ENCODE assay signal across 10 mouse cellular contexts in the genomic region with DNA sequence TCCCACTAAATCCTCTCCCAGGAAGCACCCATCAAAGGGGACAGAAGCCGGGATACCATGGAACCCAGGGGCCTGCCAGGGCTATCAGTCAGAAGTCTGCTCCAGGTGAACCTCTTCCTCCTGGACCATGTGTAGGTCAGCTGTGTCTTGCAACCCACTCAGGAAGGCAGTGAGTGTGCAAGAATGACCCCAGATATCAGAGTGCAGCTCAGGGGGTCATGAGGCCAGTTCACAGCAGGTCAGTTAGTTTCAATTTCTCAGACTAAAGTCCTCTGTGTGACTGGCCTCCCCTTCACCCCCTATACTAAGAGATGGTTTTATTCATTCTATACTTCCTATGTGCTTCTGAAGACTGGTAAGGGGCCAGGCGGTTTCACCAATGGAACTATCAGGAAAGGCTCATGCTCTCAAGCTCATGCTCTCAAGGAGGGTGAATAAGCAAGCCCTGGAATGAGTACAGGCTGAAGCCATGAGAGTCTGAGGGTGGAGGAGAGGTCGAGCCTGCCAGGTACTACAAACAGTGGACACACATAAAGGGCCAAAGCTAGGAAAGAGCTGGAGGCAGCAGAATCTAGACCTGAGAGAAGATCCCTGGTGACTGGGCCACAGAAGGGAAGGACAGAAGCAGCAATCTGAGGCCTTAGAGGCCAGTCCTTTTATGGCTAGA. TPM values are rescaled to one million over a fixed set of nuclear protein-coding genes. Genes with fewer than 3 reads are reported as not detected.
A peak's percentile ranks its signal among the peaks of the same experiment; 100 is the strongest.
DNase-seq lines count a peak whose midpoint lies in the region; ATAC-seq lines count a peak whose summit lies in the region.
"Had no signal": no experiment of that assay in that cellular context is flagged by ENCODE, and none has a peak within 500 bp of the region (broad histone marks: within the 10 kb centered on the region; RNA-seq: fewer than 3 reads in every experiment).

No protein-coding gene starts in this region.

- no peaks in the 10 kb centered on the region for H3K9me3 ChIP-seq in forebrain, embryonic 15.5 days
- H3K9me3 ChIP-seq in intestine, embryonic 16.5 days (ENCODE audit: control insufficient read depth, low read length) = no peaks in the 10 kb centered on the region
- no peaks in the 10 kb centered on the region for H3K9me3 ChIP-seq in neural tube, embryonic 14.5 days (ENCODE audit: control insufficient read depth, low read length)

- ATAC-seq in forebrain, embryonic 15.5 days (replicated peaks) = peak; percentile 5; the same call in 1 of the 2 replicates
- ATAC-seq in intestine, embryonic 16.5 days = no peak
- ATAC-seq in neural tube, embryonic 14.5 days (ENCODE audit: low read depth) = peak; percentile 3

- H3K27me3 ChIP-seq in forebrain, embryonic 15.5 days = no peaks in the 10 kb centered on the region
- H3K27me3 ChIP-seq in intestine, embryonic 16.5 days (replicated peaks; ENCODE audit: control insufficient read depth, insufficient read depth, low read length) = no peaks in the 10 kb centered on the region
- H3K27me3 ChIP-seq in neural tube, embryonic 14.5 days (ENCODE audit: control insufficient read depth, insufficient read depth, low read length) = no peaks in the 10 kb centered on the region

- no peaks in the 10 kb centered on the region for H3K36me3 ChIP-seq in forebrain, embryonic 15.5 days
- H3K36me3 ChIP-seq in intestine, embryonic 16.5 days (ENCODE audit: control insufficient read depth, insufficient read depth, low read length) = no peaks in the 10 kb centered on the region
- H3K36me3 ChIP-seq in neural tube, embryonic 14.5 days (ENCODE audit: control insufficient read depth, insufficient read depth, low read length) = no peaks in the 10 kb centered on the region

- peaks cover 53% of the 10 kb centered on the region for H3K4me1 ChIP-seq in forebrain, embryonic 15.5 days
- peaks cover 72% of the 10 kb centered on the region for H3K4me1 ChIP-seq in intestine, embryonic 16.5 days (ENCODE audit: control insufficient read depth, insufficient read depth, low read length)
- peaks cover 23% of the 10 kb centered on the region; the same call in 1 of the 2 replicates for H3K4me1 ChIP-seq in neural tube, embryonic 14.5 days (ENCODE audit: control insufficient read depth, insufficient read depth, low read length)

- whole genome bisulfite sequencing in forebrain, embryonic 15.5 days = 76% methylated on average over 3 of the region's 3 CpGs
- WGBS in intestine, embryonic 16.5 days = 70% methylated on average over 3 of the region's 3 CpGs
- 69% methylated on average over 3 of the region's 3 CpGs for WGBS in neural tube, embryonic 14.5 days

- no peak overlapping the region for H3K4me3 ChIP-seq in forebrain, embryonic 15.5 days
- no peak overlapping the region for H3K4me3 ChIP-seq in intestine, embryonic 16.5 days (ENCODE audit: low read length)
- no peak overlapping the region for H3K4me3 ChIP-seq in neural tube, embryonic 14.5 days (ENCODE audit: low read depth, low read length)

- DNase-seq in lung, adult 18-20 months = peak; percentile 56 to 72
- no peak for DNase-seq in lung, postnatal 4 days
- DNase-seq in cerebellum, adult 11 months = no peak
- DNase-seq in spleen, postnatal 4 days (ENCODE audit: low spot score in 2 of 2) = no peak
- DNase-seq: adrenal gland, postnatal 10 days; heart, adult 11 months; thymus, postnatal 14 days had no signal

- H3K4me2 ChIP-seq in forebrain, embryonic 15.5 days (replicated peaks) = no peak overlapping the region
- H3K4me2 ChIP-seq in intestine, embryonic 16.5 days (ENCODE audit: low read depth, low read length) = no peak overlapping the region
- H3K4me2 ChIP-seq in neural tube, embryonic 14.5 days (ENCODE audit: low read depth, low read length) = no peak overlapping the region; the same call in 1 of the 2 replicates

- peak overlapping the region; percentile 79 for H3K27ac ChIP-seq in forebrain, embryonic 15.5 days (replicated peaks)
- H3K27ac ChIP-seq in intestine, embryonic 16.5 days (ENCODE audit: low read length) = peak overlapping the region; percentile 43
- H3K27ac ChIP-seq in neural tube, embryonic 14.5 days (ENCODE audit: low read depth, low read length) = peak overlapping the region; percentile 75

- H3K9ac ChIP-seq in forebrain, embryonic 15.5 days (replicated peaks) = no peak overlapping the region
- H3K9ac ChIP-seq in intestine, embryonic 16.5 days (ENCODE audit: low read depth, low read length) = peak overlapping the region; percentile 50
- H3K9ac ChIP-seq in neural tube, embryonic 14.5 days (replicated peaks; ENCODE audit: low read depth, low read length) = no peak overlapping the region

RNA-seq across cellular contexts. Expression of a gene that starts 19.9 kb away (rescaled TPM):
- 58.7 and 59.1 TPM in 2 replicates for polyA plus RNA-seq in forebrain, embryonic 15.5 days (2015; fragmentation: Nextera tagmentation; extraction: Ambion mirVana)
- polyA plus RNA-seq in intestine, embryonic 16.5 days (2015; fragmentation: Nextera tagmentation; extraction: Ambion mirVana) = 51.4 and 57.1 TPM in 2 replicates
- 34.8 and 40.6 TPM in 2 replicates for polyA plus RNA-seq in neural tube, embryonic 14.5 days (2014; fragmentation: Nextera tagmentation; extraction: Ambion mirVana)

RNA-seq across cellular contexts. Expression of a gene that starts 58.6 kb away (rescaled TPM):
- polyA plus RNA-seq in forebrain, embryonic 15.5 days (2015; fragmentation: Nextera tagmentation; extraction: Ambion mirVana) = 48.9 and 53.2 TPM in 2 replicates
- polyA plus RNA-seq in intestine, embryonic 16.5 days (2015; fragmentation: Nextera tagmentation; extraction: Ambion mirVana) = 19.3 and 20.2 TPM in 2 replicates
- polyA plus RNA-seq in neural tube, embryonic 14.5 days (2014; fragmentation: Nextera tagmentation; extraction: Ambion mirVana) = 68.8 and 81.1 TPM in 2 replicates

RNA-seq across cellular contexts. Expression of a gene that starts 58.7 kb away (rescaled TPM):
- 11.4 and 12.7 TPM in 2 replicates for polyA plus RNA-seq in forebrain, embryonic 15.5 days (2015; fragmentation: Nextera tagmentation; extraction: Ambion mirVana)
- 16.9 and 17.2 TPM in 2 replicates for polyA plus RNA-seq in intestine, embryonic 16.5 days (2015; fragmentation: Nextera tagmentation; extraction: Ambion mirVana)
- 12.4 and 12.6 TPM in 2 replicates for polyA plus RNA-seq in neural tube, embryonic 14.5 days (2014; fragmentation: Nextera tagmentation; extraction: Ambion mirVana)

Comparison
In these comparisons a context has a peak if more than half of its experiments do, and no peak if none do; other contexts are left out.
1. DNase-seq: peak in lung, adult 18-20 months (2 of 2); none in lung, postnatal 4 days (0 of 2), cerebellum, adult 11 months (single experiment) and spleen, postnatal 4 days (0 of 2).
2. Peak in every context shown above with its lines, with median percentiles within 50 percentile points of each other: H3K27ac ChIP-seq.